Mouse (Mus musculus) thymus, adult 18-20 months (tissue): ENCODE measurements around the gene Sh3bp2.
"Not testable (repeated sequence)": the region's sequence is repeated elsewhere in the genome, so short reads cannot be mapped to it uniquely, and the experiment has no call there.

Source experiments
- DNase-seq, 2 experiments: peaks; one replicate each; pipeline ENCODE4 v3.0.0; 2022; ENCODE audit warnings: mixed read lengths in 2 of 2

Gene Sh3bp2

GRCm38 (mm10) chr5:34573268-34574221 is 47.9 kb downstream of the Sh3bp2 start, which contains the start of gene Add1:
TSS of gene Add1 (plus strand) at chr5:34573664.
- DNase-seq: peak; percentile 96 to 97

GRCm38 (mm10) chr5:34574721-34575120 is 49.1 kb downstream of the Sh3bp2 start:
- no peak for DNase-seq

DNA sequence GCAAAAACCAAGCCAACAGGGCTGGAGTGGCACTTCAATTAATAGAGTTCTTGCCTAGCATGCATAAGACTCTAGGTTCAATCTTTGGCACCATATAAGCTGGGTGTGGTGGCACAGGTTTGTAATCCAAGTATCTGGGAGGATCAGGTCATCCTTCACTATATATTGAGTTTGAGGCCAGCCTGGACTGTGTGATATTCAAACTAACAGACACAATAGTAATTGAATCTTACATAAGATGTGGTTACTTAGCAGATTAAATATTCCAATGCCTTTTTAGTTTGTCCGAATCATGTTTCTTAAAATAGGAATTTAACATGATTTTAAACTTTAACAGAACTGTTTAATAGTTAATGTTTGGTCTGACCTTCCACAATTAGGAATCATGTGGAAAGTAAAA is 50.6 kb downstream of the Sh3bp2 start:
- no peak for DNase-seq

- DNase-seq: no peak
Observed at GRCm38 (mm10) chr5:34578038-34578655, 52.5 kb downstream of the Sh3bp2 start.

DNA sequence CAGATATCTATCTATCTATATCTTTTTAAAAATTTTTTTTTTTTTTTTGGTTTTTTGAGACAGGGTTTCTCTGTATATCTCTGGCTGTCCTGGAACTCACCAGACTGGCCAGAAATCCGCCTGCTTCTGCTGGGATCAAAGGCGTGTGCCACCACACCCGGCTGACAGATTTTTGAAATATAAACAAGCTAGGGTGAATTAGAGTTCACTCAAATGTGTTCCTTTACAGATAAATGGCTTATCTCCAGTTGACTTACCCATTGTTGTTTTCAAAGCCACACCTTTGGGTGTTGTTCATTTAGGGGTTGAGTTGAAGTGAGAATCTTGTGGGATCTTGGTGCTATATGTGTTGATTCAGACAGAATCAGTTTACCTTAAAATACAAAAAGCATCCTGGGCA is 53.7 kb downstream of the Sh3bp2 start:
- DNase-seq: no peak

- DNase-seq: not testable (repeated sequence)
Observed at GRCm38 (mm10) chr5:34581671-34582313, 56.2 kb downstream of the Sh3bp2 start.

- DNase-seq: no peak
Observed at GRCm38 (mm10) chr5:34582314-34582675, 56.7 kb downstream of the Sh3bp2 start.

GRCm38 (mm10) chr5:34585216-34585615 is 59.6 kb downstream of the Sh3bp2 start:
- no peak for DNase-seq

DNA sequence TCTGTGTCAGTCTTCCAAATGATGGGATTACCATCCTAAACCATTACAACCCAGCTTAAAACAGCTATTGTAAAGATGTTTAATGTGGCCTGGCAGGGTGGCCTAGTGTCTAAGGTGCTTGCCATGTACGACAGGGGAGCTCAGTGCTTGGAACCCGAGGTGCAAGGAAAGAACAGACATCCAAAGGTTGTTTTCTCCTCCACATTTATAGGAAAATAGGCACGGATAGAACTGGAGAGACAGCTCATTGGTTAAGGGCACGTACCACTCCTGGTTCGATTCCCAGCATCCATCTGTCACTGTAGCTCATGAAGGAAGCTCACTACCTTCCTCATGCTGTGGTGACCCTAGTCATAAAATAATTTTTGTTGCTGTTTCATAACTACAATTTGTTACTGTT is 62.2 kb downstream of the Sh3bp2 start:
- DNase-seq: no peak

- DNase-seq: no peak
Observed at GRCm38 (mm10) chr5:34590059-34590458, 64.4 kb downstream of the Sh3bp2 start.

GRCm38 (mm10) chr5:34590702-34591101 is 65.1 kb downstream of the Sh3bp2 start:
- DNase-seq: no peak

DNA sequence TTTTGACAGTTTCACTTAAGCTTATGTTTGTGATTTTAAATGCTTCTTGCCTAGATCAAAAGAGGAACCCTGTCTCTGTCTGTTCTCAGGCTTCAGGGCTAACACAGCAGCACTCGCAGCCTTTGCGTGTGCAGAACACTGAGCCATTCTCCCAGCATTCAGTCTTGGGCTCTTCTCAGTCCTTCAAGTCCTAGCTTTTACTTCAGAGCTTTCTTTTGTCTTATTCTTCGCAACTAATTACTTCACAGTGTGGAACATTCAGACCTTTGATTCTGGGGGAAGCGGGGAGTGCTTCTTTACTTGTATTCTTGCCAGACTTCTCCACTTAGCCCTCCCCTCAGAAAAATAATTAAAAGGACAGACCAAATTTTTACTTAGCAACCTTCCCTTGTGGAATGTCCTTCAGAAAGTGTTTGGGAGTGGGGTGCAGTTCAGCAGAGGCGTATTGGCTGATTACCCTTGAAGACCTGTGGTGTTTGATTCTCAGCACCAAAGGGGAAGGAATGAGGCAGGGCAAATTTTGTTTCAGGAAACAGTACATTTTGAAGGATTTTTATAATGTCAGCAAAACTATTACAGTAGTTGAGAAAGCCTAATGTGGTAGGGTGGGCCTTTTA is 65.9 kb downstream of the Sh3bp2 start:
- DNase-seq: no peak

- DNase-seq: not testable (repeated sequence)
Observed at GRCm38 (mm10) chr5:34592224-34592623, 66.6 kb downstream of the Sh3bp2 start.

- DNase-seq: no peak
Observed at GRCm38 (mm10) chr5:34592666-34593065, 67.0 kb downstream of the Sh3bp2 start.

- DNase-seq: no peak
Observed at GRCm38 (mm10) chr5:34593202-34593727, 67.6 kb downstream of the Sh3bp2 start.

GRCm38 (mm10) chr5:34604576-34604975 is 78.9 kb downstream of the Sh3bp2 start:
- DNase-seq: no peak

- no peak for DNase-seq
Observed at GRCm38 (mm10) chr5:34607100-34607880, 81.7 kb downstream of the Sh3bp2 start.

DNA sequence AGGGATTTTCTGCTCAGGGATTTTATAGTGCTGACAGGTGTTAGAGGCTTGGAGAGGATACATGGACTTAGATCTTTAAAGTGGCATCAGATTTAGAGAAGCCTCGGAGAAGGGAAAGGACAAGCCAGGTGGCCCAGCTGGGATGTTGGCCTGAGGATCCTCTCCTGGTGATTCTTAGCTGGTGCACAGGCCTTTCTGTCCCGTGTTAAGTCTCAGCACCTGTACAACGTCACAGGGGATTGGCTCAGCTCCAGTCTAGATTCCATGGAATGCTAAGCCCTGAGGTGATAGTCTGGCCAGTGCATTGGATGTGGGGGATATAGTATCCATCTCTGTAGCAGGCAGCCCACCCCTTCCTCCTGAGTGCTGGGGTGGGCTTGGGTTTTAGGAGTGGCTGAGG is 82.6 kb downstream of the Sh3bp2 start:
- no peak for DNase-seq

DNA sequence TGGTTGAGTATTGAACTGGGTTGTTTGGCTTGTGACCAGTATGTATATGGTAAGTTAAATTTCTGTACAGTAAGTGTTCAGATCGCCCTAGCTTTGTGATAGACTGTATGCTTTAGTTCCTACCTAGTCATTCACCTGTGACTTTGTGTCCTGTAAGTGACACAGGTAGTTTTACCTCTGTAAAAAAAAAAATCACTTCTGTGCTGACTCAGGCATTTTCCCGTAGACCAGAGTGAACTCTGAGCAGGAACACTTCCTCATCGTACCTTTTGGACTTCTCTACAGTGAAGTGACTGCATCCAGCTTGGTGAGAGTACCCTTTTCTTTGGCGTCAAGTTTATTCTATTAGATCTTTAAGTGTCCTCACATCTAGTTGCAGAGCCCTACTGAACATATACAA is 84.3 kb downstream of the Sh3bp2 start:
- no peak for DNase-seq
